Mouse (Mus musculus): ENCODE data around the gene Ifnar2.

The Ifnar2 gene

DNA sequence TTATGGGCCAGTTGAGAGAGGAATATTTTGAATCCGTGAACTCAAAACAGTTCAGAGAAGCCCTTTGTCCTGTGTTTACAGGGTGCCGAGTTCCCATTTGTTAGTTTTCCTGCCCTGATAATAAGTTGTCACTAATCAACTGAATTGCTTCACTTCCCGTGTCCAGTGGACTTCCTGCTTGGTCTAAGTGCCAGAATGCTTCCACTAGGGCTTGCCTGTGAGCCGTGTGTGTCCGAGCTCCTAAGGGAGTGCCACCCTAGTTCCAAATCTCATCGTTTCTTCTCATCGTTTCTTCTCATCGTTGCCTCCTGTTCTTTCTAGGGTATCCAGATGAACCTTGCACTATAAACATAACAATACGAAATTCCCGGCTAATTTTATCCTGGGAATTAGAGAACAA, 13.0 kb downstream of the Ifnar2 start:
- in situ Hi-C loops (cut with MboI; ENCODE audit: low sequenced_read_pairs) = no loop called here

DNA sequence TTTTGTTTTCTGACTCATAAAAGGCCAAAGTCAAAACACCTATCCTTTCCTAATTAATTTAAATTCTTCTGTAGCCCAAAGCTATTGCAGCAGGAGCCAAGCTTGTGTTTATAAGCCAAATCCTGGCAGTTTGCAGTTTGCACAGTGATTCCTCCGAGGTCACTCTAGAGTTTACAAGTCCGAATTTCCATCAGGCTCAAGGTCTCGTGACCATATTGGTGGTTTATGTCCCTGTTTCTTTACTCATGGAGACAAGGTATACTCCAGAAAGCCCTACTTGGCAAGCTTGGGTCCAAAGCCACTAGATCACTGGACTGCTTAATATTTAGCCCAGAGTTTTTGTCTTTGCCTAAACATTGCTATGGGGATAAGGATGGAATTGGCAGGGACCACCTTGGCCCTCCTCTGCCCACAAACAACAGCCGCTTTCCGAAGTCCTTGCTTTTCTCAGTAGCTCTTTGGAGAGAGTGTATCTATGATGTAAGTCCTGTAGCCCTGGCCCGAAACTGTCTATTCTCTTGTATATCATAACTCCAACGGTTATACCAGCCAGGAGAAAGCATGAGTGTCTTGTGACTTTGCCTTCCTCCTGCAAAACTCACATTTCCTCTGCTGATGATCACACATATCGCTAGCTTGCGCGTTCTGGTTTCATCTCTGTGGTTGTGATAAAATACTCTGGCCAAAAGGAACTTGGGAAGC, 14.0 kb downstream of the Ifnar2 start:
- in situ Hi-C loops (cut with MboI; ENCODE audit: low sequenced_read_pairs) = no loop called here

- in situ Hi-C loops (cut with MboI; ENCODE audit: low sequenced_read_pairs) = no loop called here
These were observed 14.5 kb downstream of the Ifnar2 start for GRCm38 (mm10) chr16:91387121-91387486.

DNA sequence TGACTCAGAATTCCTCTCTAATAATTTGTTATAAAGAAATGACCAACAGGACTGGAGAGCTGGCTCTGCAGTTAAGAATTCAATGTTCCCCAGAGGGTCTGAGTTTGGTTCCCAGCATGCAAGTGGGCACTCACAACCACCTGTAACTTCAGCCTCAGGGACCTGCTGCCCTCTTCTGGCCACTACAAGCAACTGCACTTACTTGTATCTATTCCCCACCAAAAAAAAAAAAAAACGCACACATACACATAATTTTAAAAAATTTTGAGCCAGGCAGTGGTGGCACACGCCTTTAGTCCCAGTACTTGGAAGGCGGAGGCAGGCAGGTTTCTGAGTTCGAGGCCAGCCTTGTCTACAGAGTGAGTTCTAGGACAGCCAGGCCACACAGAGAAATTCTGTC, 17.5 kb downstream of the Ifnar2 start:
- in situ Hi-C loops (cut with MboI; ENCODE audit: low sequenced_read_pairs) = no loop called here

DNA sequence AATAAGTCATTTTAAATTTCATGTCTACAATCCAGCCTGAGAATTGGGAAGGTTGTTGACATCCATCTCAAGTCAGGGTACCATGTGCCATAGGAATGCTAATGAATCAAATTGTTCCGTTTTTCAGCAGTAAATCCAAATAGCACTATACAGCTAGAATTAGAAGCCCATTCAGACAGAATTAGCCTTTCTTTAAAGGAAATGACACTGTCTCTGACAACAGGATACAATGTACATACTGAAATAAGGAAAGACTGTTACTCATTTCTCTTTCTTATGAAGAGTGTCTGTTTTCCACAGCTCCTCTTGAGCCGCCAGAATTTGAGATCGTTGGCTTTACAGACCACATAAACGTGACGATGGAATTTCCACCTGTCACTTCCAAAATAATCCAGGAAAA, 18.8 kb downstream of the Ifnar2 start, which contains the start of gene Gm21970:
TSS of gene Gm21970 (plus strand) at position 301 of the 400 bp plus-strand sequence.
- in situ Hi-C loops (cut with MboI; ENCODE audit: low sequenced_read_pairs) = no loop called here

- in situ Hi-C loops (cut with MboI; ENCODE audit: low sequenced_read_pairs) = no loop called here
These were observed 22.3 kb downstream of the Ifnar2 start for GRCm38 (mm10) chr16:91394826-91395410.

GRCm38 (mm10) chr16:91395633-91396392, 23.2 kb downstream of the Ifnar2 start:
- in situ Hi-C loops (cut with MboI; ENCODE audit: low sequenced_read_pairs) = no loop called here

- in situ Hi-C loops (cut with MboI; ENCODE audit: low sequenced_read_pairs) = no loop called here
These were observed 24.4 kb downstream of the Ifnar2 start for GRCm38 (mm10) chr16:91396844-91397537.

DNA sequence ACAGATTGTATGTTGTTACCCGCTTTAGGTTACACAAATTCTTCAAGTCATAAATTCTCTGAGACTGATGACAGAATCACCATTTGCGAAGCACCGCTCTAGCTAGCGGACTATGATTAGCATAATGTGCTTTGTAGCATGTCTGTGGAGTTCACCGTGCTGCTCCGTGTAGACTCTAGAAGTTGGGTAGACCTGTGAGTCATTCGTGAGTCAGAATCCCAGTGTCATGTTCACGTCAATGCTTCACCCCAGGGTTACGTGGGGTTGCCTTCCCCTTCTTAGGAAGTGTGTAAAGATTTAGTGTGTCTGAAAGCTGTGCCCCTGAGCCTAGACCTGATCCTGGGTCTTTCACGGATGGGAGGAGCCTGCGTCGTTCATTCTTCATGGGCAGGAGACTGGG, 25.4 kb downstream of the Ifnar2 start:
- in situ Hi-C loops (cut with MboI; ENCODE audit: low sequenced_read_pairs) = no loop called here

- in situ Hi-C loops (cut with MboI; ENCODE audit: low sequenced_read_pairs) = no loop called here
These were observed 26.4 kb downstream of the Ifnar2 start for GRCm38 (mm10) chr16:91398944-91399343.

DNA sequence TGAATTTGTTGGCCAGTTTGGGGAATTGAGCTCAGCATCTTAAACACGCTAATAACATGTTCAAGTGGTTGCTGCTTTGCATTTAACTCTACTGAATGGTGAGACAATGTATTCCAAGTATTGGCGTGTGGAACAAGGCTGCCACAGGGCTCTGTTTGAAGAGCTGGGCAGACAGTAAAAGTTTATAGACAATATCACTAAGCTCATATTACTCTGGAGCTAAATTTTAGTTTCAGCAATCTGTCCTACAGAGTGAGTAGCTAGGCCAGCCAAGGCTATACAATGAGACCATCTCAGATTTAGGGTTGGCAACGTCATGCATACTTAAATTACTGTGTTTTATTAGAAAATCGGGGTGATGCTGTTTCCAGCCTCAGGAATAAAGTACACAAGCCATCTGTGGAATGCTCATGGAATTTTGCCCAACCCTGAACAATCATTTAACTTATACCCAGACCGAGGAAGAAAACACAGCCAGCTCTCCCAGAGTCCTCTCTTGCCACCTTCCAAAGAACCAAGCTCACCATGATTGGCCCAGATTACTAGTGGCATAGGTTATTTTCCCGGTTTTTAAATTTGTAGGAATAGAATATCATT, 29.1 kb downstream of the Ifnar2 start:
- in situ Hi-C loops (cut with MboI; ENCODE audit: low sequenced_read_pairs) = no loop called here

DNA sequence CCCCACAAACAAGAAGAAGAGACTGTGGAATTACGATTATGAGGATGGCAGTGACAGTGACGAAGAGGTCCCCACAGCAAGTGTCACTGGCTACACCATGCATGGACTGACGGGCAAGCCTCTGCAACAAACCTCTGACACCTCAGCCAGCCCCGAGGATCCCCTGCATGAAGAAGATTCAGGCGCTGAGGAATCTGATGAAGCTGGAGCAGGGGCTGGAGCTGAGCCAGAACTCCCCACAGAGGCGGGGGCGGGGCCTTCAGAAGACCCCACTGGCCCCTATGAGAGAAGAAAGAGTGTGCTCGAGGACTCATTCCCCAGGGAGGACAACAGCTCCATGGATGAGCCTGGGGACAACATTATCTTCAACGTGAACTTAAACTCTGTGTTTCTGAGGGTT, 31.2 kb downstream of the Ifnar2 start:
- in situ Hi-C loops (cut with MboI; ENCODE audit: low sequenced_read_pairs) = no loop called here

DNA sequence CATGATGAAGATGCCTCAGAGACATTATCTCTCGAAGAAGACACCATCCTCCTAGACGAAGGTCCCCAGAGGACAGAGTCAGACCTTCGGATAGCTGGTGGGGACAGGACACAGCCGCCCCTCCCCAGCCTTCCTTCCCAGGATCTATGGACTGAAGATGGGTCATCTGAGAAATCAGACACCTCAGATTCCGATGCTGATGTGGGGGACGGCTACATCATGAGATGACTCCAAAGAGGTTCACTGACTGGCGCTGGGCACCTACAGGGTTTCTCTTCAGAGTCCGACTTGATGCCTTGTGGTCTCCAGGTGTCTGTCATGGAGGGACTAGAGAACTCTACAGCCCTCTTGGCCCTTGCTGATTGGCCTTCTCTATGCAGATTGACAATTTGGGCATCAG, 31.6 kb downstream of the Ifnar2 start:
- in situ Hi-C loops (cut with MboI; ENCODE audit: low sequenced_read_pairs) = no loop called here

GRCm38 (mm10) chr16:91404828-91405577, 32.4 kb downstream of the Ifnar2 start:
- in situ Hi-C loops (cut with MboI; ENCODE audit: low sequenced_read_pairs) = no loop called here

GRCm38 (mm10) chr16:91405640-91406584, 33.3 kb downstream of the Ifnar2 start, which contains the start of gene Il10rb:
TSS of gene Il10rb (plus strand) at chr16:91406164.
- in situ Hi-C loops (cut with MboI; ENCODE audit: low sequenced_read_pairs) = no loop called here

- in situ Hi-C loops (cut with MboI; ENCODE audit: low sequenced_read_pairs) = no loop called here
These were observed 34.1 kb downstream of the Ifnar2 start for GRCm38 (mm10) chr16:91406585-91407220.

DNA sequence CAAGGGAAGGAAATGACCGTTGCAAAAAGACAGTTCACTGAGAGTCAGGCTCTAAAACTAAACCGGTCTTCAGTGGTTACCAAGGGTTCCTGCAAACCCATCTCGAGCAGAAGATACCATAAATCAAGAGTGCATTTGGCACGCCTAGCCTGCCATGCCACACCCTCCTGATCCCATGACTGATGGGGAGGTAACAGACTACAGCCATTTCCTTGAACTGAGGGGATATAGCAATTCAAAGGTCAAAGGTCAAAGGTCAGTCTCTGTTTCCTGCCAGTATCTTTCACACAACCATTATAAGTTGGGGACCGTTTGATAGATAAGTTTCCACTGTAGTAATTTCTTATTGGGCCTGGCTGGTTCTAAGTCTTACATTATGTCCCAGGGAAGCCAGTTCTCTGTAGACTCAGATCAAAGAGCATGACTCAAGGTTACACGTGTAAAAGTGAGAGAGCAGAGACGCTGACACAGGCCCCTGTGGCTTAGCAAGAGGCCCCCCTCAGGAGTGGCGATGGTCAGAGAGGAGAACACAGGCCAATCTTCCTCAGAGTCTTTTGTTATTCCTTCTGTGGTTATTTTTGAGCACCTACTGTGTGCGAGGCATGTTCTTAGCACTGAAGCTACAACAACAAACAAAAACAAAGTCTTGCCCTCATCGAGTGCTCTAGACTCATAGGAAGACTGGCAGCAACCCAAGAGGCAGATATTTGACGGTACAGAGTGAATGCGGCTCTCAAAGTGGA, 40.7 kb downstream of the Ifnar2 start:
- in situ Hi-C loops (cut with MboI; ENCODE audit: low sequenced_read_pairs) = no loop called here
